Mouse (Mus musculus): ENCODE measurements around the gene Setd1a. TPM values are rescaled to one million over a fixed set of nuclear protein-coding genes. Genes with fewer than 3 reads are reported as not detected.

Setd1a gene
- polyA plus RNA-seq, 1 experiment: 29.9 TPM

DNA sequence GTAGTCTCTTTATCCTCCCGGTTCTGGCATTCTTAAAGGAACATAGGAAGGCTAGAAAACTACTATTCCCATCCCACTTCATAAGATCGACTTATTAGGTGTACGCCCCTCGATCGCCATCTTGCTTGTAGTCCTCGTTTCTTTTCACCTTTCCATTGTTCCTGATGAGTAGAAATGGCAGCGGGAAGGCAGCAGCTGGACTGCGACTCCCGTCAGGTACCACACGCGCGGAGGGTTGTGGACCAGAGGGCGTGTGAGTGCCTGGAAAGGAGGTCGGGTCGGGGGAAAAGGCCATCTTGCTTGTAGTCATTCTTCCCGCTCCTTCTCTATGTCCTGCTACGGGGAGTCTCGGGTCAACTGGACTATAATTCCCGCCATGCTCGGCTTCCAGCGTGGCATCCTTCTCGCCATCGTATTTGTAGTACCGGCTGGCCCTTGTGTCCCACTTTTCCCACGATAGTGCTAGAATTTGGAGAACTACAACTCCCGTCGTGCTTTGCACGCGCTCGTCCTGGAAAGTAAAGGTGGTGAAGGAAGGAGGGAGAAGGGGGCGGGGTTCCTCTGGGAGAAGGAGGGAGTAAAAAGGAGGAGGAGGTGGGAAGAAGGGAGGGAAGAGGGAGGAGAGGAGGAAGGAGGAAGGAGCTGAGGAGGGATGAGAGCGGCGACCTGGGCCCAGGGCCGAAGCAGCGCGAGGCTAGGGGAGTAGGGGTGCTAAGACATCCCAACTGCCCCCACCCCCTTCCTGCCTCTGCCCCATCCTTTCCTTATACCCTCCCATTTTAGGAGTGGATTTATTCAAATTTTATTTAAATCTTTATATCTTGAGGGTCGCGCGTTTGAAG lies 30.6 kb upstream of the Setd1a start:
- H3K27me3 ChIP-seq (ENCODE audit: control insufficient read depth, insufficient read depth, low read length): no peaks in the 10 kb centered on the region
- peak overlapping the region; percentile 81 for H3K4me3 ChIP-seq (ENCODE audit: control insufficient read depth, insufficient read depth, low read length)
- under 1% methylated on average over 39 of the region's 39 CpGs for WGBS
- peaks cover 15% of the 10 kb centered on the region for H3K4me1 ChIP-seq (replicated peaks; ENCODE audit: control insufficient read depth, insufficient read depth, low read length)
- peak; percentile 76 for DNase-seq
- H3K27ac ChIP-seq (ENCODE audit: control insufficient read depth, insufficient read depth, low read length): peak overlapping the region; percentile 64
- peaks cover 7% of the 10 kb centered on the region; the same call in 1 of the 2 replicates for H3K36me3 ChIP-seq (ENCODE audit: control insufficient read depth, insufficient read depth, low read length)
- peak; percentile 14; the same call in 1 of the 2 replicates for TF ChIP-seq POLR2A (IDR thresholded peaks at IDR 0.05; ENCODE audit: control insufficient read depth, extremely low read depth, insufficient read depth, low read length, poor library complexity)
- TF ChIP-seq CTCF (IDR thresholded peaks at IDR 0.05; ENCODE audit: borderline replicate concordance, control insufficient read depth, extremely low read depth, insufficient read depth, low read length, poor library complexity): 0 out of 2 replicates have a peak, but pooled peaks have one; percentile 3

DNA sequence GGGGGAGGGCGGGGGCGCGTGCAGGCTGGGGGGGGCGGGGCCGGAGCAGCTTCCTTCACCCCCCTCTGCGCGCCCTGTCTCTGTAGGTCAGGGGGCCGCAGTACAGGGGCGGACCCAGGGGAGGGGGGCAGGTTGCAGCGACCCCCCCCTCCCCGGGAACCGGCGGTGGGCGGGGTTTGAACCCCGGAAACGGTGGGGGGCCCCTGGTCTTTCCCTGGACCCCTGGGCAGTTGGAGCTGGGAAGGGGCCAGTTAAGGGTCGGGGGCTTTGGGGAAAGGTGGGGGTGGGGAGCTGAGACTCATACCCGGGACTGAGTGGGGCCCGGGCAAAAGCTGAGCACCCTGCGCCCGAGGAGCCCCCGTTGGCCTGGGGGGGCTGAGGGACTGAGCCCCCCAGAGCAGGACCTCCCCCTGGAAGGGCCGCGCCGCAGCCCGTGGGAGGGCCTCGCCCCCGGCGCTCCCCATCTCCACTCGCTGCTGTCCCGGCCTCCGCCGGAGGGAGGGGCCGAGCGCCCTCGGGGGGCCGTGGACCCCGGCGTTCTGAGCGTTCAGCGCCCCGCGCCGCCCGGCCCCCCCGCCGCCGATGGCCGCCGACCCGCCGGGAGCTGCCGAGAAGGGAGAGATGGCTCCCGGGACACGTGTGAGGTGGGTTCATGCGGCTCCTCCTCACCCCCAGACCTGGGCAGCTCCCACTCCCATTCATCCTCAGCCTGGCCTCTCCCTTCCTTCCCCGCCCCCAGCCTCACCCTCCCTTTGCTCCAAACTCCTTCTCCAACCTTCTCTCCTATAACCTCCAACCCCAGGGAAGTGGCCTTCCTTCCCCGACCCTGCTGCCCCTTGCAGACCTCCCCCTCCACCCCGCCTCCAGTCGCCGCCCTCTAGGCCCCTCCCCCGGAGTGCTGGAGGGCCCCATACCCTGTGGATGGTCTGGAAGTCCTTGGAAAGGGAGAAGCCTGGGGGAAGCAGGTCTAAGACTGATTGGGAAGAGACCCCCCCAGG lies 29.7 kb upstream of the Setd1a start:
- WGBS: 4% methylated on average over 36 of the region's 62 CpGs
- H3K4me1 ChIP-seq (replicated peaks; ENCODE audit: control insufficient read depth, insufficient read depth, low read length): peaks cover 15% of the 10 kb centered on the region
- H3K36me3 ChIP-seq (ENCODE audit: control insufficient read depth, insufficient read depth, low read length): peaks cover 7% of the 10 kb centered on the region; the same call in 1 of the 2 replicates
- no peak overlapping the region for H3K27ac ChIP-seq (ENCODE audit: control insufficient read depth, insufficient read depth, low read length)
- H3K27me3 ChIP-seq (ENCODE audit: control insufficient read depth, insufficient read depth, low read length): no peaks in the 10 kb centered on the region
- TF ChIP-seq CTCF (IDR thresholded peaks at IDR 0.05; ENCODE audit: borderline replicate concordance, control insufficient read depth, extremely low read depth, insufficient read depth, low read length, poor library complexity) (no peak), POLR2A (IDR thresholded peaks at IDR 0.05; ENCODE audit: control insufficient read depth, extremely low read depth, insufficient read depth, low read length, poor library complexity) (no peak)
- peak; percentile 40 for DNase-seq
- H3K4me3 ChIP-seq (ENCODE audit: control insufficient read depth, insufficient read depth, low read length): peak overlapping the region; percentile 81

DNA sequence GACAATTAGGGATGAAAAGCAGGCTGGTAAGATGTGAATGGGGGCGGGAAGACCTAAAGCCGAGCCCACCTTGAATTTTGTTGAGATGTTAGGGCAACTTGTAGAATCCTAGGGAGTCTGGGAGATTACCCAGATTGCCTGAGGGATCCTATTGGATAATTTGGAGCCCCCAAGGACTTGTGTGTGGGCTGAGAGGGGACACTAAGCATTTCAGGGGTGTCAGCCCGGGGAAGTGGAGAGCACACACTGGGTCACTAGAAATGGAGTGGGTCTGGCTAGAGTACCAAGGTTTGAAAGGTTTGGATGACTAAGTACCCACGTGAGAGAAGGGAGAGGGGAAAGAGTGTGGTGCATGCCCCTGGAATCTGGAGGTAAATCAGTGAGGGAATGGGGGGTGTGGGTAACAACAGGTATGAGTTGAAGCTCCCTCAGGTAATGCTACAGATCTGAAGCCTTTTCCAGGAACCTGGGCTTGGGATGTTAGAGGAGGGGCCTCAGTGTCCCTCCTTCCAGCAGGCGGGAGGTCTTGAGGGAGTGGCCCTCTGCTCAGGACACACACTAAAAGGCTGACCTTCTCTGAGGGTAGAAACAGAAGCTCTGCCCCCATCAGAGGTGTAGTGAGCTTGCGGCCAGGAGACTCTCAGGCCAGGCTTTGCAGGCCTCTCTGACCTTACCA lies 28.8 kb upstream of the Setd1a start:
- peaks cover 15% of the 10 kb centered on the region for H3K4me1 ChIP-seq (replicated peaks; ENCODE audit: control insufficient read depth, insufficient read depth, low read length)
- no peak overlapping the region for H3K4me3 ChIP-seq (ENCODE audit: control insufficient read depth, insufficient read depth, low read length)
- H3K27ac ChIP-seq (ENCODE audit: control insufficient read depth, insufficient read depth, low read length): no peak overlapping the region
- no peak for DNase-seq
- WGBS: 86% methylated on average over 6 of the region's 6 CpGs
- H3K36me3 ChIP-seq (ENCODE audit: control insufficient read depth, insufficient read depth, low read length): peaks cover 13% of the 10 kb centered on the region; the same call in 1 of the 2 replicates
- H3K27me3 ChIP-seq (ENCODE audit: control insufficient read depth, insufficient read depth, low read length): no peaks in the 10 kb centered on the region
- TF ChIP-seq POLR2A (IDR thresholded peaks at IDR 0.05; ENCODE audit: control insufficient read depth, extremely low read depth, insufficient read depth, low read length, poor library complexity): no peak

DNA sequence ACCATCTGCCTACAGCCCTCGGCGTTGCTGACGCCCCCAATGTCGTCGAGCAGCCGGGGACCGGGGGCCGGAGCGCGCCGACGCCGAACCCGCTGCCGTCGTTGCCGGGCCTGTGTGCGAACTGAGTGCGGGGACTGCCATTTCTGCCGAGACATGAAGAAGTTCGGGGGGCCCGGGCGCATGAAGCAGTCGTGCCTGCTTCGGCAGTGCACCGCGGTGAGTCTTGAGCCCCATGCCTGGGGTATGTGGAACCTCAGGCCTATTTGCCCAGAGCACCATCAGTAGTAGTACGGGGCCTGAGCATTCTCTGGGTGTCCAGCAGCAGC lies 28.3 kb upstream of the Setd1a start:
- peaks cover 15% of the 10 kb centered on the region for H3K4me1 ChIP-seq (replicated peaks; ENCODE audit: control insufficient read depth, insufficient read depth, low read length)
- 97% methylated on average over 28 of the region's 28 CpGs for WGBS
- no peak overlapping the region for H3K27ac ChIP-seq (ENCODE audit: control insufficient read depth, insufficient read depth, low read length)
- DNase-seq: no peak
- peaks cover 13% of the 10 kb centered on the region; the same call in 1 of the 2 replicates for H3K36me3 ChIP-seq (ENCODE audit: control insufficient read depth, insufficient read depth, low read length)
- TF ChIP-seq CTCF (IDR thresholded peaks at IDR 0.05; ENCODE audit: borderline replicate concordance, control insufficient read depth, extremely low read depth, insufficient read depth, low read length, poor library complexity) (no peak), POLR2A (IDR thresholded peaks at IDR 0.05; ENCODE audit: control insufficient read depth, extremely low read depth, insufficient read depth, low read length, poor library complexity) (no peak)
- no peak overlapping the region for H3K4me3 ChIP-seq (ENCODE audit: control insufficient read depth, insufficient read depth, low read length)
- no peaks in the 10 kb centered on the region for H3K27me3 ChIP-seq (ENCODE audit: control insufficient read depth, insufficient read depth, low read length)

DNA sequence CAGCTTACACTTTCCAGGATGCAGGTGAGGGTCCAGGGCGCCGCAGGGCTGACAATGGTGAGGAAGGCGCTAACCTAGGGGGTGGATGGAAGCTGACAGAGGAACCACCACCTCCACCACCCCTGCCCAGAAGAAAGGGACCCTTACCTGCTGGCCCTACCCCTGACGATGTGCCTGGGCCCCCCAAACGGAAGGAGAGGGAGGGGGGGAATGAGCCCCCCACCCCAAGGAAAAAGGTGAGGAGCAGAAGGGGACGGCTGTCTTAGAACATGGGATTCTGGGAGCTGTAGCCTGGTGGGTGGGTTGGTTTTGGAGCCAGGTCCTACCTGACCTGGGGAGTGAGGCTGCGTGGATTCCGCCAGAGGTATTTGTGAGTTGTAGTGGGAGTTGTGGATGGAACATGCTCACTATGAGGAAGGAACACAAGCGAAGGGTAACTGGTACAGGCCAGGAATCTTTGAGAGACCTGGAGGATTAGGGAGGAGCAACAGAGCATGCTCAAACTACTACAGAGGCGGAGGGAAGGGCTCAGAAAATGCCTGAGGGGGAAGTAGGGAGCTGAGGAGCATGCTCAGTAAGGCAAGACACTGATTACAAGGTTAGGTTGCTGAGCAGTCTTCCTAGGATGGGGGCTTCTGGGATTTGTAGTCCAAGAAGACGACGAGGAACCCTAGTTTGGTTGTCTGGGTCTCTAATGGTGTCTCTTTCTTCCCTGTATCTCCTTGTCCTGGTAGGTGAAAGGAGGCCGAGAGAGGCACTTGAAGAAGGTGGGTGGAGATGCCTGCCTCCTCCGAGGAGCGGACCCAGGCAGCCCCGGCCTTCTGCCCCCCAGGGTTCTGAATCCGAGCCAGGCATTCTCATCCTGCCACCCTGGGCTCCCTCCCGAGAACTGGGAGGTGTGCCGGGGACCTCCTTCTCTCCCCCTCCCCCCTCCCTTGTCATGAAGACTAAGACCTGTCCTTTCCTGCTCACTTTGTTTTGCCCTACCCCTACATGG lies 26.0 kb upstream of the Setd1a start:
- DNase-seq: no peak
- WGBS: 94% methylated on average over 19 of the region's 19 CpGs
- peaks cover 13% of the 10 kb centered on the region; the same call in 1 of the 2 replicates for H3K36me3 ChIP-seq (ENCODE audit: control insufficient read depth, insufficient read depth, low read length)
- no peak for TF ChIP-seq POLR2A (IDR thresholded peaks at IDR 0.05; ENCODE audit: control insufficient read depth, extremely low read depth, insufficient read depth, low read length, poor library complexity)
- no peak for TF ChIP-seq CTCF (IDR thresholded peaks at IDR 0.05; ENCODE audit: borderline replicate concordance, control insufficient read depth, extremely low read depth, insufficient read depth, low read length, poor library complexity)
- peaks cover 7% of the 10 kb centered on the region for H3K4me1 ChIP-seq (replicated peaks; ENCODE audit: control insufficient read depth, insufficient read depth, low read length)
- no peak overlapping the region for H3K4me3 ChIP-seq (ENCODE audit: control insufficient read depth, insufficient read depth, low read length)
- H3K27ac ChIP-seq (ENCODE audit: control insufficient read depth, insufficient read depth, low read length): no peak overlapping the region
- no peaks in the 10 kb centered on the region for H3K27me3 ChIP-seq (ENCODE audit: control insufficient read depth, insufficient read depth, low read length)

All from thymus, adult 2 months (tissue).